Mouse (Mus musculus): ENCODE data around the gene Plce1.
A peak's percentile ranks its signal among the peaks of the same experiment; 100 is the strongest.

DNA sequence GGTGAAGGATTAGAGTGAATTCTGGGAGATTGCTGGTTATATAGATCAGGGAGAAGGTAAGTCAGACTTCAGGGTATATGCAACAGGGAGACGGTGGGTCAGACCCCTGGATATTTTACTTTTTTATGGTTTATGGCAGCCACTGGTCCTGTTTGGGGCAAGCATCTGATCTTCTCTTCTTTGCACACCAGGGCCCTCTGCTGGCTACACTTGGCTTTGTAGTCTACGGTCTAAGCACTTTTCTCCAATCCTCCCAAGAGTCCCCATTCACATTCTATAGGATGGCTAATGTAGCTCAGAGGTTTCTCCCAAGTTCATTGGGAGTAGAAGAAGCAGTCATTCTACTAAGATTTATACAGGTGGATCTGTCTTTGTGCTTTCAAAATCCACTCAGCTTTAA, 228.5 kb downstream of the Plce1 start:
- TF ChIP-seq SMC3 (IDR thresholded peaks at IDR 0.05; ENCODE audit: low read depth, low read length) (no peak), CTCF (IDR thresholded peaks at IDR 0.05 in 2 of 3, conservative IDR thresholded peaks at IDR 0.05 in 1 of 3; ENCODE audit: control insufficient read depth in 1 of 3, insufficient read depth in 1 of 3, low read depth in 2 of 3, low read length in 3 of 3, poor library complexity in 1 of 3, severe bottlenecking in 1 of 3) (peak in 2 of 3 experiments; percentile 25 to 35; a peak in 5 of 6 replicates), GABPA (IDR thresholded peaks at IDR 0.05; ENCODE audit: low read depth, low read length) (no peak), POLR2A (IDR thresholded peaks at IDR 0.05; ENCODE audit: control insufficient read depth in 1 of 2, insufficient read depth in 1 of 2, low read depth in 1 of 2, low read length in 2 of 2, poor library complexity in 1 of 2) (no peak), MAFK (IDR thresholded peaks at IDR 0.05; ENCODE audit: borderline replicate concordance, low read depth, low read length) (no peak), GATA1 (IDR thresholded peaks at IDR 0.05; ENCODE audit: low read depth, low read length) (no peak), SIN3A (IDR thresholded peaks at IDR 0.05; ENCODE audit: low read length) (no peak), EP300 (IDR thresholded peaks at IDR 0.05; ENCODE audit: low read depth in 1 of 2, low read length in 2 of 2) (no peak), HCFC1 (IDR thresholded peaks at IDR 0.05; ENCODE audit: low read depth, low read length) (no peak), CHD1 (IDR thresholded peaks at IDR 0.05; ENCODE audit: low read depth, low read length) (no peak), ZMIZ1 (IDR thresholded peaks at IDR 0.05; ENCODE audit: low read depth, low read length) (no peak), POLR2AphosphoS5 (IDR thresholded peaks at IDR 0.05; ENCODE audit: borderline replicate concordance, low read depth, low read length) (no peak), MEF2A (IDR thresholded peaks at IDR 0.05; ENCODE audit: extremely low read depth, insufficient replicate concordance, low read depth, low read length, poor library complexity, severe bottlenecking) (no peak)
